Mouse (Mus musculus) left cerebral cortex, adult 2 months (tissue): ENCODE data around the gene Adprm. TPM values are rescaled to one million over a fixed set of nuclear protein-coding genes. Genes with fewer than 3 reads are reported as not detected.

Experiments
- DNase-seq, 2 experiments: peaks; one replicate each; pipeline ENCODE4 v3.0.0; 2021 to 2022; ENCODE audit warnings: low spot score in 2 of 2, mixed read lengths in 1 of 2; ENCODE audit errors: extremely low spot score in 1 of 2
- H3K27ac ChIP-seq: fragments of 200-600 bp; 2 replicates; pipeline ENCODE4 v1.8.1; 2022
- H3K4me3 ChIP-seq: fragments of 200-600 bp; 2 replicates; pipeline ENCODE4 v1.8.1; 2022
- CTCF ChIP-seq: fragments of 200-600 bp; IDR thresholded peaks from 2 replicates; pipeline ENCODE4 v1.8.1; 2022; ENCODE audit warnings: antibody characterized with exemption, mild to moderate bottlenecking, moderate library complexity
- intact Hi-C: fragments of 180-260 bp; cut with DNase I; formaldehyde crosslinking; loops from one replicate; pipeline ENCODE4 v1.15.1; 2025
- total RNA-seq, 2 experiments: library from RNA; stranded (reverse); gene quantifications; 2 replicates each; pipeline ENCODE4 v1.2.3; 2021

The Adprm gene
- total RNA-seq, 2 experiments from 2014 or later: 24.2 to 24.8 TPM

DNA sequence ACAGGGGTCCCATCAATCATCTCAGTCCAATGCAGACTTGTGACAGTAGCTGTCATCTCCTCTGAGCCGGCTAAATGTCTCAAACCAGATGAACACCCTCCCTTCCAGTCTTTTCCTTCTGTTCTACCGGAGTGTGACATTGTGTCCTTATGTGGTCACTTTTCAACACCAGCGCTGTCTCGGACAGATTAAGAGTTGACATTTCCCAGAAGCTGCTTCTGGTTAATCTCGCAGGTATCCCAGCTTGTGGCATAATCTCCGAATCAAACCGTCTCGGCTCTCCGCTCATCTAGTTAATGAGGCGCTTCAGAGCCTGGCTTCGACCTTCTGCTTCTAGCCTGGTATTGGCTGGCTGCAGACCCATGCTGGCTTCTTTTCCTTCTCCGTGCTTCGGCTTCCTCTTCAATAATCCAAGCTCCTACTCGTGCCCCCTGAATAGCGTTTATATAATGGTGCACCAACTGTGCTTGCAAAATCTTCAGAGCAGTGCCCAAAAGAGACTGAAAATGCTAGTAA lies 20.3 kb upstream of the Adprm start:
- intact Hi-C loops: no loop called here
- no peak overlapping the region for H3K27ac ChIP-seq
- H3K4me3 ChIP-seq: no peak overlapping the region
- DNase-seq: no peak
- no peak for TF ChIP-seq CTCF

DNA sequence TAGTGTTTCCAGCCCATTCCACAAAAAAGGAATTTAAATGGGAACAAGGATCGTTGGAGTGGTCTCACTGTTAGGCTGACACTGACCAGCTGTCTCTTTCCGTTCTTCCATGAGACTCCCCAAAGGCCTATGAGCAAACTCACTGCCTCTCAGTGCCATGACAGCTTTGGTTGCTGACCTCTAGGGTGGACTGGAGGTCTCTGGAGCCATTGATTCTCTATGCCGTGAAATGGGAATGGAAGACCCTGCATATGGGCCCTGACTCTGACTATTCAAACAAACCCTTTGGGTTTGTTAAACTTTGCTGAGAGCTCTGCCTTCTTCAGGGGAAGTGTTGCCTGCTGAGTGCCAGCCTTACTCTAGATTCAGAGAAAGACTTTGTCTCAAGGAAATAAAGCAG lies 15.3 kb upstream of the Adprm start:
- Histone ChIP-seq H3K4me3 (no peak overlapping the region), H3K27ac (no peak overlapping the region)
- DNase-seq: no peak
- no peak for TF ChIP-seq CTCF
- intact Hi-C loops: no loop called here

DNA sequence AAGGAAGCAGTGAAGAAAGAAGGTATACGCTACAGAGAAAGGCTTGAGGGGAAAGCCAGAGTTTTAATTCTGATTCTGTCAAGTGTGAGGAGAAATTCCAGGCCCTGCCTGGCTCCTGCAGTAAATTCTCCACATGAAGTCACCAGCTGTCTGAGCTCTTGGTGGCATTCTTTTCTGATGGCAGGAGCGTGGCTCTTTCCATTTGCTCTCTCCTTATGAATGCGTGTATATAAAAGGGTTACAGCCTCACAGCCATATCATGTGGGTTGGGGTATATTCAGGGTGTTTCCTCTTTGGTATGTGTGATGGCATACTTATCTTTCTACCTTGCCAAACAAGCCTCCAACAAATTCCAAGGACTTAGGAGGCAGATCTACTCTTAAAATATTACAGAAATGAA lies 10.3 kb upstream of the Adprm start:
- intact Hi-C loops: no loop called here
- Histone ChIP-seq H3K4me3 (no peak overlapping the region), H3K27ac (no peak overlapping the region; the same call in 1 of the 2 replicates)
- no peak for DNase-seq
- no peak for TF ChIP-seq CTCF

DNA sequence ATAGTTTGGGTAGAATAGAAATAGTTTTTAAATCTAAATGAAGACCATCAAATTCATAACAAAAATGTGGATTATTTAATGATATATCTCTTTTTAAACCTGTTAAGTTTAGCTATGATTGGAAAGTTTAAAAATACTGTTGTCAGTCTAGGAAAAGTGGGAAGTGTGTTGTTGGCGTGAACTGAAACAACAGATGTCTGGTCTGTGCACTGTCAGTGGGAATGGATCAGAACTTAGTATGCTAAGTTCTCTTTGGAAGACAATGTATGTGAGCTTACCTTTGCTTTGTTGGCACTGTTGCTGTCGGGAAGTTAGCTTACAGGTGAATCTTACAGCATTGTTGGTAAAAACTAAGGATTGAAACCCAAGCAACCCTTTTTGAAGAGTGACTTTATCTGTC lies 8.9 kb upstream of the Adprm start:
- H3K27ac ChIP-seq: peak overlapping the region; percentile 38; the same call in 1 of the 2 replicates
- intact Hi-C loops: no loop called here
- no peak for DNase-seq
- H3K4me3 ChIP-seq: no peak overlapping the region
- TF ChIP-seq CTCF: no peak

DNA sequence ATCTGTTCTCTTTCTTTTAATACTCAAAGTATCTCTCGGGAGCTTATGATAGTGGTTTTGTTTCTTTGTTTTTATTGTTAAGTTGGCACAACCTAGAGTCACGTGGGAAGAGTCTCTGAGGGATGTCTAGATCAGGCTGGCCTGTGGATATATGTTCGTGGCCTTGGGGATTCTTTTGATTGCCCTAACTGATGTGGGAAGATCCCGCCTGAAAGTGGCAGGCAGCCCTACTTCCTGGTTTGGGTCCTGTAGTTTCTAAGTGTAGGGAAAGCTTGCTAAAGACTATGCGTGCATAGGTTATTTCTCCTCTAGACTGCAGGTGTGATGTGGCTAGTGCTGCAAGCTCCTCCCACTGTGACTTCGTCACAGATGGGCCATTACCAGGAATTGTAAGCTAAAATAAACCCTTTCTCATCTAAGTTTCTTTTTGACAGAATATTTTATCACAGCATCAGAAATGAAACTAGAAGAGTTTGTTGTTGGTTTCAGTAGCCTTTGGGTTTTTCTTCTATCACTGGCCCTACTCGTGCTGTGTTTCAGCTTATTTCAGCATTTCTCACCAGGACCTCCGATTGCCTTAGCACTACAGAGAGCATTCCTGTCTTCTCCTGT lies 2.5 kb upstream of the Adprm start:
- no peak overlapping the region for H3K27ac ChIP-seq
- no peak for DNase-seq
- intact Hi-C loops: no loop called here
- H3K4me3 ChIP-seq: no peak overlapping the region
- no peak for TF ChIP-seq CTCF

DNA sequence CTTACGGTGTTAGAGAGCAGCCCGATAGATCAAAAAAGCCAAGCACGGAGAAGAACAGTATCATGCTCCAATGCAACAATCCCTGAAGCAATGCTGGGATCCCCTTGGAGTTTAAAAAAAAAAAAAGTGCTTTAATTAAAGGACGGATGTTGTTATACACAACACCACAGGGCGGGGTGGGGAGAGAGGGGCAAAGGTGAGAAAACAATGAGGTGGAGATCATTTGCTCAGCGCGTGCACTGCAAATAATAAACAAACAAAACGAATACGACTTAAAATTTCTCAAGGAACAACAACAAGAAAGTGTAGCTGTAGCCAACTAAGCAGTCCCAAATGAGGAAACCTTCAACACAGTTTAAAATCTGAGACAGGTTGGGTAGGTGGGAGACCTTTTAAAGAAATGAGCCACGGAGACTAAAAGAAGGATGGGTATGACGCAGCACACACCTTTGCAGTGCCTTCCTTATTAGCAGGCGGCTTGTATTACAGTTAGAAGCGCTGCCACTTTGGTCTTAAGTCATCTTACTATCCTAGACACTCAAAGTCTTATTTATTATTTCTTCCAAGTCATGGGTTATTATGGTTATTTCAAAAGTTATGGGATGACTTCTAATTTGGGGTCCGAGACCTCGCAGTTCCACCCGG lies 596 bp downstream of the Adprm start:
- TF ChIP-seq CTCF: no peak
- Histone ChIP-seq H3K27ac (peak overlapping the region; percentile 53), H3K4me3 (peak overlapping the region; percentile 86)
- no peak for DNase-seq
- intact Hi-C loops: no loop called here

DNA sequence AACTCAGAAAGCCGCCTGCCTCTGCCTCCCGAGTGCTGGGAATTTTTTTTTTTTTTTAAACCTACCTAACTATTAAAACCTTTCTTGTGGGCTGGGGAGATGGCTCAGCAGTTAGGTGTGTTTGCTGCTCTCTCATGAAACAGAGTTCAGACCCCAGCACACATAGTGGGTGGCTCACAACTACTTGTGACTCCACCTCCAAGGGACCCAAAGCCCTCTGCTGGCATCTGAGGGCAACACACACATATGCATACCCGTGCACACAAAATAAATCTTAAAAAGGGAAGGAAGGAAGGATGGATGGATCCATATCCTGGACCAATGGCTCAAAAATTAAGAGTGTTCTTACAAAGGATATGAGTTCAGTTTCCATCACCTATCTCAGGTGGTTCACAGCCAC lies 3.1 kb downstream of the Adprm start:
- H3K27ac ChIP-seq: no peak overlapping the region
- intact Hi-C loops: no loop called here
- no peak; the same call in 1 of the 2 replicates for TF ChIP-seq CTCF

DNA sequence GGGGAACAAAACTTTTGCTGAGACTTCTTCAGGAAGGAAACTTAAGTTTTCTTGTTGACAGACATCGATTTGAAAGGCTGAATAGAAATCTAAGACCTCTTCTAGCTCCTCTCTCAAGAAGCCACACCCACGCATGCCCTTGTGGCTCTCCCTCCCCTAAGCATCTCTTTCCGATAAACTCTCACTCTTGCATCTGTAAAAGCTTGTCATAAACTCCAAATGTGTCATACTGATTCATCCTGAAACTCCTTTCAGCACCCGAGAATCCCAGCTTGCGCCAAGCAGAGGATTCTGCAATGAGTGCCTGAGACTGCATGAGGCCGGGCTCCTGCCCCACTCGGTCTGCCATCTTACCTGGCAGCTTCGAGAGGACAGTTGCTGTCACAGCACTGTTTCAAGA lies 3.9 kb downstream of the Adprm start:
- Histone ChIP-seq H3K4me3 (no peak overlapping the region), H3K27ac (no peak overlapping the region)
- DNase-seq: no peak
- no peak for TF ChIP-seq CTCF
- intact Hi-C loops: no loop called here

More for the DNA sequence above, 3.1 kb downstream of the Adprm start:
- no peak for DNase-seq
- H3K4me3 ChIP-seq: no peak overlapping the region

DNA sequence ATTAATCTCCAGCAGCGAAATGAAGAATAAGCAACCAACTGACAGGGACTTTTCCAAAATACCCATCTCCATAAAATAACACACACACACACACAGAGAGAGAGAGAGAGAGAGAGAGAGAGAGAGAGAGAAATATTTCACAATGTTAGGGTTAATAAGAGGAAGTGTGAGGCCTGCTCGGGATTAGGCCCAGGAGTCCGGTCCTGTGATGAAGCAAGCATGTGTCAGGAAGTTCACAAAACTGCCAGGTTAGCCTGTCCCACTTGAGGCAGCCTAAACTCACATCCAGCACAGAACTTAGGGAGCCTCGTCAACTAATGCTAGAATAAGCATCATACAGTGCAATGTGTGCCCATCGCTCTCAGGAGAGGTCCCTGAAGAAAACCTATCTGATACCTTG lies 5.2 kb downstream of the Adprm start:
- H3K4me3 ChIP-seq: no peak overlapping the region
- DNase-seq: no peak
- no peak overlapping the region for H3K27ac ChIP-seq
- intact Hi-C loops: no loop called here
- no peak for TF ChIP-seq CTCF

DNA sequence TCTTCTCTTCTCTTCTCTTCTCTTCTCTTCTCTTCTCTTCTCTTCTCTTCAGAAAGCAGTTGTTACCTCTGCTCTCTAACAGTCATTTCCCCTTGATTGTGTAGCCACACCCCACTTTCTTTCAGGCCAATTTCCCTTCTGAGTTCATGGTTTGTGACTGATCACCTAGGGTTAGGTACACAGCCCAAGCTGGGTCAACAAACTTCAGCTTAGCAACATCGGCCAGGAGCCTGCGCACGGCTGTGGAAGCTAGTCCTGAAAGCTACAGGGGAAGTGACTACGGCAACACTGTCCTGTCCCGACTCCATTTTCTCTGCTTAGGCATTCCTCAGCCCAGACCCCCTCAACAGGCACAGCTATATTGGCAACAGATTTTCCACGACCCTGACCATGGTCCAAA lies 7.4 kb downstream of the Adprm start:
- TF ChIP-seq CTCF: no peak
- intact Hi-C loops: no loop called here
- no peak for DNase-seq
- Histone ChIP-seq H3K4me3 (no peak overlapping the region), H3K27ac (no peak overlapping the region)

DNA sequence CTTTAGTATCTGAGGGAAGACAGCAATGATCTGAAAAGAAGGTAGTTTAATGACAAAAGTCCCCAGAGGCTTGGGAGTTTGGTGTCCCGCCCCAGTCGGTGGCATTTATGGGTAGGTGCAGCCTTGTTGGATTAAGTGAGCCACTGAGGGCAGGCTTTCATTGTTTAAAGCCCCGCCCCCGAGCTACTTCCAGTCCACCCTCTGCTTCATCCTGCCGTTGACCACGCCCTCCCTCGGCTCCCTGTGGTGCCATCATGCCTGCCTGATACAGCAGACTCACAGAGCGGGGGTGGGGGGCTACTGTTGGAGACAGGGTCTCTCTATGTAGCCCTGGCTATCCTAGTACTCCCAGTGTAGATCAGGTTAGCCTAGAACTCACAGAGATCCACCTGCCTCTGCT lies 9.4 kb downstream of the Adprm start:
- intact Hi-C loops: no loop called here
- Histone ChIP-seq H3K27ac (no peak overlapping the region), H3K4me3 (no peak overlapping the region)
- DNase-seq: no peak
- no peak for TF ChIP-seq CTCF

DNA sequence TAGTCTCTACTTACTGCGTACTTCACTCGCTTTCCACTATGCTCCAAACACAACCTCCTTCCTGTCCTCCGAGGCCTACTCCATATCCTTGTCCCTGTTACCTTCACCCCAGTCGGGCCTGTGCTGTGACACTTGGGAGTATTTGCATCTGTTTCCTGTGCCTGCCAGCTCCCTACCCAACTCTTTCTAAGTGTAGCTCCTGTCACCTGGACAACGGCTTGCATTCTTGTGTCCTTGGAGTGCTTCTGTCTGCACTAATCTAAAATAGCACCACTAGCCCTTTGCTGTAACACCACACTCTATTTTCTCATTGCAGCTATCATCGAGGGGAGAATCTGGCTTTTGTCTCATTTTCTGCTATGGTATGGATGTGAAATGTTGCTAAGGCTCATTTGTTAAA lies 11.9 kb downstream of the Adprm start:
- intact Hi-C loops: no loop called here
- no peak for TF ChIP-seq CTCF
- no peak overlapping the region for H3K4me3 ChIP-seq
- no peak for DNase-seq
- no peak overlapping the region for H3K27ac ChIP-seq

DNA sequence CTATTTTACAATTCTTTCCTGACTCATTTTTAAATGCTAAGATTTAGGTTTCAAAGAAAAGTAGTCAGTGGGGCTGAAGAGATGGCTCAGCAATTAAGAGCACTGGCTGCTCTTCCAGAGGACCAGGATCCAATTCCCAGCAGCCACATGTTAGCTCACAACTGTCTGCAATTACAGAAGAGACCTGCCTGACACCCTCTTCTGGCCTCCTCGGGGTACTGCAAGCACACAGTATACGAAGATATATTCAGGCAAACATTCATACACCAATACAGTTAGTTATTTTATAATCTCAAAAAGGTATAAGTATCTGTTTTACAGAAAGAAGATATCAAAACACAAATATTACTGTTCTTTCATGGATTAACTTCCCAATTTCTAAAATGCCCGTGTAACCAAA lies 12.6 kb downstream of the Adprm start:
- TF ChIP-seq CTCF: peak; percentile 29
- intact Hi-C loops: no loop called here
- DNase-seq: no peak
- no peak overlapping the region for H3K4me3 ChIP-seq
- no peak overlapping the region for H3K27ac ChIP-seq
